Mouse (Mus musculus) olfactory bulb, adult 2 months (tissue): Measurements from ENCODE around the gene Rflnb.

Experiments
- CTCF ChIP-seq: fragments of 200-500 bp; IDR thresholded peaks from 2 replicates; pipeline ENCODE4 v1.5.1; 2012; ENCODE audit warnings: low read depth, mild to moderate bottlenecking, low read length, moderate library complexity; ENCODE audit not compliant: insufficient read depth
- POLR2A ChIP-seq: fragments of 200-500 bp; IDR thresholded peaks from 2 replicates; pipeline ENCODE4 v1.6.1; 2012; ENCODE audit warnings: mild to moderate bottlenecking, low read depth, low read length, moderate library complexity; ENCODE audit not compliant: insufficient read depth

- TF ChIP-seq POLR2A, result no peak
- no peak for TF ChIP-seq CTCF
Measured at GRCm38 (mm10) chr11:76042041-76042638, 14.6 kb upstream of the Rflnb start.
